Mouse (Mus musculus): ENCODE measurements around the gene Cenpb.

DNA sequence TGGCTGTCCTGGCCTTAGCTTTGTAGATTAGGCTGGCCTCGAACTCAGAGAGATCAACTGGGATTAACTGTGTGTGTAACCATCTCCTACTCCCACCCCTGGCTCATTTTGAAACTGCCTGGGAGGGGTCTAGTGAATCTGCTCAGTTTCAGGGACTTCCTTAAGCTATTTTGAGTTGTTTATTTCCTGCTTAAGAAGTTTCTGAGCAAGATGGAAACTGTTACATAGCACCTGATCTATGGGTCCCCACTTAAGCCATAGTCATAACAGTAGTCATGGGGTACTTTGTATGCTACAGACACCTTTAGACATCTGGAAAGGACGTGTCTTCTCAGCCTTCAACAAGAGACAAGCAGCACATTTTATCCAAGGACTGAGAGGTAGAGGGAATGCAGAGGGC lies 20.8 kb upstream of the Cenpb start:
- TF ChIP-seq GATA1 (IDR thresholded peaks at IDR 0.05; ENCODE audit: low read length) (no peak), TAL1 (IDR thresholded peaks at IDR 0.05; ENCODE audit: low read length) (no peak)
